In the genomic region with DNA sequence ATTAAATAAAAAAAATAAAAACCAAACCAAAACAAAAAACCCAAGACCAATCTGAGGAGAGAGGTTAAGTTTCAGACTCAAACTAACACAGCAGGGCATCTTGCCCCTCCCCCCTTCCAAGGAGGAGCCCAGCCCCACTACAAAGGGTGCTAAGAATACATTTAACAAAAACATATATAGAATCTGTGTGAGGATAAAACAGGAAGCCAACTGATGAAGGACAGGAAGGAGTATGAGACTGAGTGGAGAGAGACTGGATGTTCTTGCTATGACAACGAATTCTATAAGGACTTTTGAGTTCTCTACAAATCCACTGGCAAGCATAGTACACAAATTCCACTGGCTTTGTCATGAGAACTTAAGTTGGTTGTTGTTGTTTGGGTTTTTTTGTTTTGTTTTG, we compare ENCODE assay signal across 19 mouse cellular contexts. TPM values are rescaled to one million over a fixed set of nuclear protein-coding genes. Genes with fewer than 3 reads are reported as not detected.
DNase-seq lines count a peak whose midpoint lies in the region; ATAC-seq and TF ChIP-seq lines count a peak whose summit lies in the region.
"Had no signal": no experiment of that assay in that cellular context is flagged by ENCODE, and none has a peak within 500 bp of the region (broad histone marks: within the 10 kb centered on the region; RNA-seq: fewer than 3 reads in every experiment).

No protein-coding gene starts in this region.

- DNase-seq in embryo, embryonic 9.5 days (ENCODE audit: extremely low spot score): peak; percentile 22
- no peak for DNase-seq in embryo, embryonic 10 days (ENCODE audit: low spot score)
- DNase-seq in hindbrain, embryonic 11.5 days (ENCODE audit: low spot score): no peak
- DNase-seq in hindbrain, postnatal 0 days (ENCODE audit: low spot score): no peak
- peak; percentile 4 for DNase-seq in R1 (ENCODE audit: low read depth, low spot score)
- DNase-seq in lung, postnatal 36 days: no peak
- DNase-seq: cerebellum, adult 8-10 months; heart, postnatal 36 days; kidney, adult 9 months; kidney, postnatal 25 days; right cerebral cortex, adult 18-20 months; thymus, postnatal 25 days had no signal

- H3K9ac ChIP-seq in hindbrain, embryonic 11.5 days (ENCODE audit: low read depth, low read length): no peak overlapping the region
- no peak overlapping the region for H3K9ac ChIP-seq in hindbrain, postnatal 0 days (replicated peaks; ENCODE audit: low read length)
- no peak overlapping the region for H3K9ac ChIP-seq in midbrain, embryonic 13.5 days (replicated peaks)
- H3K9ac ChIP-seq: heart, embryonic 12.5 days; intestine, embryonic 15.5 days; limb, embryonic 15.5 days; liver, embryonic 15.5 days had no signal

- H3K27ac ChIP-seq in hindbrain, embryonic 11.5 days (ENCODE audit: low read depth, low read length): no peak overlapping the region
- H3K27ac ChIP-seq in hindbrain, postnatal 0 days: no peak overlapping the region
- 0 out of 2 replicates have a peak overlapping the region, but pooled peaks have one; percentile 55 for H3K27ac ChIP-seq in midbrain, embryonic 13.5 days
- H3K27ac ChIP-seq: intestine, embryonic 15.5 days; limb, embryonic 15.5 days; liver, embryonic 15.5 days; stomach, postnatal 0 days had no signal

- H3K9me3 ChIP-seq in hindbrain, embryonic 11.5 days (ENCODE audit: control insufficient read depth, low read length): no peaks in the 10 kb centered on the region
- no peaks in the 10 kb centered on the region for H3K9me3 ChIP-seq in hindbrain, postnatal 0 days (ENCODE audit: low read length)
- H3K9me3 ChIP-seq in midbrain, embryonic 13.5 days: no peaks in the 10 kb centered on the region
- H3K9me3 ChIP-seq: heart, embryonic 12.5 days; intestine, embryonic 15.5 days; limb, embryonic 15.5 days; liver, embryonic 15.5 days had no signal

- ATAC-seq in hindbrain, embryonic 11.5 days (ENCODE audit: low FRiP score): peak; percentile 49; the same call in 1 of the 2 replicates
- no peak for ATAC-seq in hindbrain, postnatal 0 days
- peak; percentile 71 for ATAC-seq in midbrain, embryonic 13.5 days
- ATAC-seq: intestine, embryonic 15.5 days had no signal

- WGBS in hindbrain, embryonic 11.5 days: 55% methylated on average over 1 of the region's 1 CpGs
- WGBS in hindbrain, postnatal 0 days: 48% methylated on average over 1 of the region's 1 CpGs
- WGBS in midbrain, embryonic 13.5 days: 35% methylated on average over 1 of the region's 1 CpGs

- no peak for TF ChIP-seq CTCF in hindbrain, postnatal 0 days (IDR thresholded peaks at IDR 0.05; ENCODE audit: low read depth)

- no peak overlapping the region for H3K4me2 ChIP-seq in hindbrain, embryonic 11.5 days (replicated peaks; ENCODE audit: low read depth, low read length)
- no peak overlapping the region for H3K4me2 ChIP-seq in hindbrain, postnatal 0 days (ENCODE audit: low read depth, low read length)
- H3K4me2 ChIP-seq in midbrain, embryonic 13.5 days (replicated peaks): no peak overlapping the region
- H3K4me2 ChIP-seq: heart, embryonic 12.5 days; intestine, embryonic 15.5 days; limb, embryonic 15.5 days; liver, embryonic 15.5 days had no signal

- H3K27me3 ChIP-seq in hindbrain, embryonic 11.5 days (ENCODE audit: control insufficient read depth, insufficient read depth, low read length): no peaks in the 10 kb centered on the region
- H3K27me3 ChIP-seq in hindbrain, postnatal 0 days (ENCODE audit: insufficient read depth, low read length): no peaks in the 10 kb centered on the region
- H3K27me3 ChIP-seq in midbrain, embryonic 13.5 days: no peaks in the 10 kb centered on the region
- H3K27me3 ChIP-seq: CH12.LX; heart, embryonic 12.5 days; intestine, embryonic 15.5 days; limb, embryonic 15.5 days; liver, embryonic 15.5 days had no signal

- peaks cover 4% of the 10 kb centered on the region; the same call in 1 of the 2 replicates for H3K4me1 ChIP-seq in hindbrain, embryonic 11.5 days (replicated peaks; ENCODE audit: control insufficient read depth, insufficient read depth, low read length)
- H3K4me1 ChIP-seq in hindbrain, postnatal 0 days (ENCODE audit: insufficient read depth, low read length): no peaks in the 10 kb centered on the region
- peaks cover 12% of the 10 kb centered on the region for H3K4me1 ChIP-seq in midbrain, embryonic 13.5 days (replicated peaks)
- H3K4me1 ChIP-seq: heart, embryonic 12.5 days; intestine, embryonic 15.5 days; limb, embryonic 15.5 days; liver, embryonic 15.5 days had no signal

- no peak overlapping the region for H3K4me3 ChIP-seq in hindbrain, embryonic 11.5 days (ENCODE audit: low read depth, low read length)
- H3K4me3 ChIP-seq in hindbrain, postnatal 0 days (ENCODE audit: low read length): no peak overlapping the region
- no peak overlapping the region for H3K4me3 ChIP-seq in midbrain, embryonic 13.5 days (replicated peaks)
- H3K4me3 ChIP-seq: heart, embryonic 12.5 days; intestine, embryonic 15.5 days; limb, embryonic 15.5 days; liver, embryonic 15.5 days had no signal

- H3K36me3 ChIP-seq in hindbrain, embryonic 11.5 days (ENCODE audit: control insufficient read depth, insufficient read depth, low read length): no peaks in the 10 kb centered on the region
- H3K36me3 ChIP-seq in hindbrain, postnatal 0 days (ENCODE audit: insufficient read depth, low read length): no peaks in the 10 kb centered on the region
- no peaks in the 10 kb centered on the region for H3K36me3 ChIP-seq in midbrain, embryonic 13.5 days
- H3K36me3 ChIP-seq: heart, embryonic 12.5 days; intestine, embryonic 15.5 days; limb, embryonic 15.5 days; liver, embryonic 15.5 days had no signal

RNA-seq across cellular contexts. Expression of a gene that starts 42.7 kb away (rescaled TPM):
- 4.7 and 5.1 TPM in 2 replicates for polyA plus RNA-seq in hindbrain, embryonic 11.5 days (2014; fragmentation: Nextera tagmentation; extraction: Ambion mirVana)
- total RNA-seq in hindbrain, postnatal 0 days (2014; rRNA removed): 3.3 and 4.0 TPM in 2 replicates
- 0.94 and 1.8 TPM in 2 replicates for polyA plus RNA-seq in hindbrain, postnatal 0 days (2015; fragmentation: Nextera tagmentation; extraction: Ambion mirVana)
- polyA plus RNA-seq in midbrain, embryonic 13.5 days (2015; fragmentation: Nextera tagmentation; extraction: Ambion mirVana): 4.8 and 5.5 TPM in 2 replicates
- total RNA-seq: CH12.LX had no signal

Comparison
In these comparisons a context has a peak if more than half of its experiments do, and no peak if none do; other contexts are left out.
1. DNase-seq: peak in embryo, embryonic 9.5 days (single experiment) and R1 (single experiment); none in embryo, embryonic 10 days (single experiment), hindbrain, embryonic 11.5 days (single experiment), hindbrain, postnatal 0 days (single experiment) and lung, postnatal 36 days (single experiment).